Mouse (Mus musculus) spleen, adult 2 months (tissue): ENCODE measurements at regions not wholly inside any gene's neighbourhood (a gene's known extent, or its start where the extent isn't known, plus 50 kb on each side); places are given as distances from the start of the nearest gene placed in this dataset.

Experiments used
- CTCF ChIP-seq: fragments of 200-500 bp; IDR thresholded peaks from 2 replicates; pipeline ENCODE4 v1.5.1; 2011; ENCODE audit warnings: mild to moderate bottlenecking, inconsistent platforms; ENCODE audit not compliant: insufficient read depth, insufficient read length, insufficient replicate concordance; ENCODE audit errors: extremely low read depth
- POLR2A ChIP-seq: fragments of 200-500 bp; IDR thresholded peaks from 2 replicates; pipeline ENCODE4 v1.6.1; 2011; ENCODE audit warnings: low read depth, low read length, inconsistent platforms

DNA sequence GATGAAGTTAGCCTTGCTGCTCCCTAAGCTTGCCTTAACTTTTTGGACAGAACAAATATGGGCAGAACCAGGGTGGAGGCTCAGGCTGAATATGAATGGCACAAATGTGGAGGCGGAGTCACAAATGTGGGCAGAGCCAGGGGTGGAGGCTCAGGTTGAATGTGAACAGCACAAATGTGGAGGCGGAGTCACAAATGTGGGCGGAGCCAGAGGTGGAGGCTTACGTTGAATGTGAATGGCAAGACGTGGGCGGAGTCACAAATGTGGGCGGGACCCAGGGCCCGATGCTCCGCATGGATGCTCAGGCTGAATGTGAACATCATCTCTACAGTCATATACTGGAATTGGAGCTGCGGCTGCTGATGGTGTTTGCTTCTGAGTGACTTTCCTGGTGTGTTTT, 420.0 kb downstream of the Cdh26 start:
- no peak for TF ChIP-seq CTCF
- TF ChIP-seq POLR2A, result no peak
